Mouse (Mus musculus) c-Kit-negative CD71-positive TER-119-positive erythroid progenitor cells, embryonic 14.5 days (primary cell): Measurements from ENCODE around the gene Cyp2c40.
"Not testable (repeated sequence)": the region's sequence is repeated elsewhere in the genome, so short reads cannot be mapped to it uniquely, and the experiment has no call there.

Experiments
- DNase-seq: peaks from one replicate; pipeline ENCODE4 v3.0.0-alpha.2; 2013; ENCODE audit warnings: low read depth, low spot score

The Cyp2c40 gene

DNA sequence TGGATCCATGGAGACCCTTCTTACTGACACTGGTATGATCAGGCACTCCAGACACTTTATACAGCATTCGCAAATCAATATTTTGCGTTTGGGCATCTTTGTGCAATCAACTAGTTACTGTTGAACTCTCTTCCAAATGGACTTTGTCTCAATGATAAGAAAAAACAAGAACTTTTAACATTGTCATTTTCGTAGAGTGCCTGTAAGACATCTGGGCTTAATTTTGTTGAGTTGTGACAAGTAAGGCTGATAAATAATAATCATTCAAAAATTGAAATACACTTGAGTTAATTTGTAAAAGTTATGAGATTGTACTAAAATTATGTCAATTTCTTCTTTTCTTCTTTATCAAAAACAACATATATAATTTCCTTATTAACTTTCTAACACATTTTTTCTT is at the start of gene Cyp2c40:
Gene Cyp2c40, minus strand, starts transcription at position 101 of the 400 bp plus-strand sequence.
- DNase-seq: not testable (repeated sequence)

DNA sequence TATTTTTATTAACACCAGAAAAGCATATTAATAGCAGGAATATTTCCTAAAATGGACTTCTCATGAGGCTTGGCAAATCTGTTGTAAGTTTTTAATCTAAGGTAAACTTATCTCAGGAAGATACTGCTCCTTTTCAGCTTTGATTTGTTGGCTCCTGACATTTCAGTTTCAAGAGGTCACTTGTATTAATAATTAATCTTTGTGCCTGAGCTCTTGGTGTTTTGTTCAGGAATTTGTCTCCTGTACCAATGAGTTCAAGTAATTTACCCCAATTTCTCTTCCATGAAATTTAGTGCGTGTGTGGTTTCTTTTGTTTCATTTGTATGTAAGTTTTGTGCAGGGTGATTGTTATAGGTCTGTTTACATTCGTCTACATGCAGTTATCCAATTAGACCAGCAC is 8.3 kb upstream of the Cyp2c40 start:
- DNase-seq: not testable (repeated sequence)

DNA sequence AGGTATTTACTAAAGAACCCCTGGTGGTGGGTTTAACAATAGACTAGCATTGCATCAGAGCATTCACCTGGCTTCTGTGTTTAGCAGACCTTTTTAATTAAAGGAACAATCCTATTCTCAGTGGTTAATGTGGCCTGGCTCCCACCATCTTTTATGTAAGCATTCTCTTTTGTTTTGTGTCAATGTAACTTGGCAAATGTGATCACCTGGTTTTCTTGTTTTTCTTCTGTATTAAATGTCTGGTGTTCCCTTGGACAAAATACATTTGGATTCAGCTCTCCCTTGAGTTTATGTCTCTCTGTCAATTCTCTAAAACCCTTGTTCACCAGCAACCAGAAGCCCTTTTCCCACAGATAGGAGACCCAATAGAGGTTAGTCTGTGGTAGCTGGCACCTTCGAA is 3.8 kb upstream of the Cyp2c40 start:
- not testable (repeated sequence) for DNase-seq

DNA sequence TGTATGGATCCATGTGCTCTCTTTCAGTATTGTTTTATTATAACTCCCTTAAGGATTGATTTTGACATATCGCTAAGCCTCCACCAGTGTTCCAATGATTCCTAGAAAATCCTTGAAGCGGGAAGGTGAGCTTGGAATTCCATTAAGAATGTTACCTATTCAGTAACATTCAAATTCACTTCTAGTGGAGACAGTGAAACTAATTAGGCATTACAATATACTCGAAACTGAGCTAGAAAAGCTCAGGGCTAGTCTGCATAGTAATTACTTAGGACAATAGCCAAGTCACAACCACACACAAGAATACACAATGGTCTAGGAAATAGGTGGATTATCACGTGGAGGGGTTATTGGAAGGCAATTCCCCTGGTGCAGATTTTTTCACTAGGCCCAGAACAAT is 3.4 kb upstream of the Cyp2c40 start:
- DNase-seq: not testable (repeated sequence)

DNA sequence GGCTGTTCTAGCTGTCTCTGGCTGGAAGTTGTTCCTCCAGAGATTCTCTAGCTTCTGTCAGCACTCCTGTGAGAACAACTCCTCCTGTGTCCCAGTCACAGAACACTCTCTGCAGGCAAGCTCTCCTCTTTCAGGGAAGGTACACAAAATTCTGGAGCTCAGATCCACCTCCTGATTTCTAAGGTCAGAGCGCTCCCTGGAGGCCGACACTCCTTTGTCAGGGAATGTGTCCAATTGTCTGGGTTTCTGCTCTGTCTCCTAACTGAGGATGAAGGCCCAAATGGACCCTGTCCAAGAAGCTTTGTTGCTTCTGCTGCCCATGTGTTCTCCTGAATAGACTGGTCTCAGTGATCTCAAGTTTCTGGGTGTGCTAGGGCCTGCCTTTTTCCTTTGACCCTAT is 27.2 kb downstream of the Cyp2c40 start:
- not testable (repeated sequence) for DNase-seq

DNA sequence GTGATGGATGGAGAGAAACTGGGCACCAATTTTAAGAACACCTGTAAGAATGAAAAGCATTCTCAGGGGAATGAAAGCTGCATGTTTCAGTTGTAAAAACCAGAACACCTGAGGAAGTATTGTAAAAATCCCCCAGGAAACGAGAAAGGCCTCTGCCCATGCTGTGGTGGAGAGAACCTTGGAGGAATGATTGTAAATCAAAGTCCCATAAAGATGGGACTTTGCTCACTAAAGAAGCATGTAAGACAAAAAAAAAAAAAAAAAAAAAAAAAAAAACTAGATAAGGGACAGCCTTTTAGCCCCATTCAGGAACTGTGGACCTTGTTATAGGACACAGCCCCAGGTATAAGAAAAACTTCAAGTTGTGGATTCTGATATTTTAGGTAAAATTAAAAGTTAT is 67.3 kb downstream of the Cyp2c40 start:
- no peak for DNase-seq

DNA sequence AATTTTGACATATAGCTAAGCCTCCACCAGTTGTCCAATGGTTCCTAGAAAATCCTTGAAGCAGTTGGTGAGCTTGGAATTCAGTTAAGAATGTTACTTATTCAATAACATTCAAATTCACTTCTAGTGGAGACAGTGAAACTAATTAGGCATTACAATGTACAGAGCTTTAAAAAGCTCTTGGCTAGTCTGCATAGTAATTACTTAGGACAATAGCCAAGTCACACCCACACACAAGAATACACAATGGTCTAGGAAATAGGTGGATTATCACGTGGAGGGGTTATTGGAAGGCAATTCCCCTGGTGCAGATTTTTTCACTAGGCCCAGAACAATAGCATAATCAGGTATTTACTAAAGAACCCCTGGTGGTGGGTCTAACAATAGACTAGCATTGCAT is 68.3 kb downstream of the Cyp2c40 start:
- DNase-seq: not testable (repeated sequence)

DNA sequence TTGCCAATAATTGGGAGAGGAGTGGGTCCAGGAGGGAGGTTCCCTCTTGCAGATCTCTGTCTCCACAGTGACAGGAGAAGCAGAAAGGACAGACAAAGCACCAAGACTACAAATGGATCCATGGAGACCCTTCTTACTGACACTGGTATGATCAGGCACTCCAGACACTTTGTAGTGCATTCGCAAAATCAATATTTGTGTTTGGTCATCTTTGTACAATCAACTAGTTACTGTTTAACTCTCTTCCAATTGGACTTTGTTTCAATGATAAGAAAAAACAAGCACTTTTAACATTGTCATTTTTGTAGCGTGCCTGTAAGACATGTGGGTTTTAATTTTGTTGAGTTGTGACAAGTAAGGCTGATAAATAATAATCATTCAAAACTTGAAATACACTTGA is 71.7 kb downstream of the Cyp2c40 start, which contains the start of gene Cyp2c68:
Gene Cyp2c68, minus strand, starts transcription at position 135 of the 400 bp plus-strand sequence.
- no peak for DNase-seq
